Mouse (Mus musculus) stomach, embryonic 15.5 days (tissue): Measurements from ENCODE around the gene Klhl28. TPM values are rescaled to one million over a fixed set of nuclear protein-coding genes. Genes with fewer than 3 reads are reported as not detected.

Experiments
- ATAC-seq: fragments of 200-750 bp; cut with Nextera tagmentation; 2 replicates; pipeline ENCODE4 v1.8.0; 2017; ENCODE audit warnings: low read depth, moderate number of reproducible peaks, moderate TSS enrichment; ENCODE audit not compliant: insufficient read depth, low FRiP score
- H3K27ac ChIP-seq: fragments of 300-500 bp; sonication (generic); 2 replicates; pipeline ENCODE4 v1.5.1; 2015; ENCODE audit warnings: mild to moderate bottlenecking, inconsistent platforms
- H3K27me3 ChIP-seq: fragments of 300-500 bp; sonication (generic); replicated peaks from 2 replicates; pipeline ENCODE4 v1.6.1; 2015; ENCODE audit warnings: inconsistent platforms
- H3K36me3 ChIP-seq: fragments of 300-500 bp; sonication (generic); 2 replicates; pipeline ENCODE4 v1.6.1; 2015; ENCODE audit warnings: inconsistent platforms
- H3K4me1 ChIP-seq: fragments of 300-500 bp; sonication (generic); 2 replicates; pipeline ENCODE4 v1.6.1; 2015; ENCODE audit warnings: inconsistent platforms
- H3K4me2 ChIP-seq: fragments of 300-500 bp; sonication (generic); 2 replicates; pipeline ENCODE4 v1.6.1; 2015; ENCODE audit warnings: mild to moderate bottlenecking, inconsistent platforms
- H3K4me3 ChIP-seq: fragments of 300-500 bp; sonication (generic); replicated peaks from 2 replicates; pipeline ENCODE4 v1.5.1; 2015; ENCODE audit warnings: inconsistent platforms
- H3K9ac ChIP-seq: fragments of 300-500 bp; sonication (generic); 2 replicates; pipeline ENCODE4 v1.6.1; 2015; ENCODE audit warnings: inconsistent platforms
- H3K9me3 ChIP-seq: fragments of 300-500 bp; sonication (generic); 2 replicates; pipeline ENCODE4 v1.6.1; 2016; ENCODE audit warnings: inconsistent platforms
- WGBS: fragments of 180-500 bp; shearing (Covaris S2); methylation state at CpG from one replicate; pipeline ENCODE4 v1.1.7; 2015; 5-methylcytosine and 5-hydroxymethylcytosine counted together
- polyA plus RNA-seq: library from polyadenylated mRNA; unstranded; fragments of >200 nt; fragmentation: Nextera tagmentation; extraction: Ambion mirVana; gene quantifications from 2 replicates; pipeline ENCODE4 v1.2.1, GENCODE M21; 2015

Klhl28 gene
- polyA plus RNA-seq, 1 experiment from 2014 or later, result 11.4 TPM

DNA sequence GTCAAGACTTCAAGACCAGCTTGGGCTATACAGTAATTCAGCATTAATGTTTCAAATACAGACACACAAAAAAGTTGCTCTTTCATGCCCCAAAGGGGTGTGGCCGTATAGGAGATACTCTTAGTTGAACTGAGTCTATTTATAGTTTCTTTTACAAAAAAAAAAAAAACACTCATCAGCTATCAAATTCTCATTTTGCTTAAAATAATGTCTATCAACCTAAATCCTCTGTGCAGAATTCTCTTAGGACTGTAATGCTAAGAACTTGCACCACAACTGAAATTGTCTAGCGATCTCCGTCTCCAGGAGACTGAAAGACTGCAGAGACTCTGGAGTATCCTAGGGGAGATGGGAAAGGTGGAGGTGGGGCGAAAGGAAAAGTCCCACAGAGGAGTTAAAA lies 774 bp downstream of the Klhl28 start:
- Histone ChIP-seq H3K4me3 (peak overlapping the region; percentile 73), H3K9ac (peak overlapping the region; percentile 46), H3K9me3 (no peaks in the 10 kb centered on the region), H3K27ac (peak overlapping the region; percentile 51; the same call in 1 of the 2 replicates), H3K4me2 (peak overlapping the region; percentile 77), H3K27me3 (no peaks in the 10 kb centered on the region), H3K4me1 (peaks cover 2% of the 10 kb centered on the region; the same call in 1 of the 2 replicates), H3K36me3 (no peaks in the 10 kb centered on the region)
- 22% methylated on average over 4 of the region's 4 CpGs for WGBS
- no peak for ATAC-seq

DNA sequence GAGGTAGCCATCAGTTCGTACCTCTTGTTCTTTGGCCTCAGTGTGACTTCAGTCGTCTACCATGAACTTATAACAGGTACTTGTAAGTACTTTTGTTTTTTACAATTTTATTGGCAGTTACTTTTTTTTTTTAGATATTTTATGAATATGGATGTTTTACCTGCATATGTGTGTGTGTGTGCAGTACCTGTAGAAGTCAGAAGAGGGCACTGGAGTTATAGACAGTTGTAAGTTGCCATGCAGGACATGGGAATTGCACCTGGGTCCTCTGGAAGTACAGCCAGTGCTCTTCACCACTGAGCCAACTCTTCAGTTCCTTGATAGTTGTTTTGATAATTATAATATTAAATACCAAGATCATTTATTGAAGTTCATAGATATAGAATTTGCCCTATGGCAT lies 27.8 kb downstream of the Klhl28 start:
- H3K9me3 ChIP-seq, result no peaks in the 10 kb centered on the region
- H3K4me2 ChIP-seq, result no peak overlapping the region
- H3K36me3 ChIP-seq, result no peaks in the 10 kb centered on the region
- no peak overlapping the region for H3K27ac ChIP-seq
- no peaks in the 10 kb centered on the region for H3K27me3 ChIP-seq
- H3K9ac ChIP-seq, result no peak overlapping the region
- 79% methylated on average over 2 of the region's 2 CpGs for WGBS
- H3K4me3 ChIP-seq, result no peak overlapping the region
- H3K4me1 ChIP-seq, result no peaks in the 10 kb centered on the region
- ATAC-seq, result no peak

DNA sequence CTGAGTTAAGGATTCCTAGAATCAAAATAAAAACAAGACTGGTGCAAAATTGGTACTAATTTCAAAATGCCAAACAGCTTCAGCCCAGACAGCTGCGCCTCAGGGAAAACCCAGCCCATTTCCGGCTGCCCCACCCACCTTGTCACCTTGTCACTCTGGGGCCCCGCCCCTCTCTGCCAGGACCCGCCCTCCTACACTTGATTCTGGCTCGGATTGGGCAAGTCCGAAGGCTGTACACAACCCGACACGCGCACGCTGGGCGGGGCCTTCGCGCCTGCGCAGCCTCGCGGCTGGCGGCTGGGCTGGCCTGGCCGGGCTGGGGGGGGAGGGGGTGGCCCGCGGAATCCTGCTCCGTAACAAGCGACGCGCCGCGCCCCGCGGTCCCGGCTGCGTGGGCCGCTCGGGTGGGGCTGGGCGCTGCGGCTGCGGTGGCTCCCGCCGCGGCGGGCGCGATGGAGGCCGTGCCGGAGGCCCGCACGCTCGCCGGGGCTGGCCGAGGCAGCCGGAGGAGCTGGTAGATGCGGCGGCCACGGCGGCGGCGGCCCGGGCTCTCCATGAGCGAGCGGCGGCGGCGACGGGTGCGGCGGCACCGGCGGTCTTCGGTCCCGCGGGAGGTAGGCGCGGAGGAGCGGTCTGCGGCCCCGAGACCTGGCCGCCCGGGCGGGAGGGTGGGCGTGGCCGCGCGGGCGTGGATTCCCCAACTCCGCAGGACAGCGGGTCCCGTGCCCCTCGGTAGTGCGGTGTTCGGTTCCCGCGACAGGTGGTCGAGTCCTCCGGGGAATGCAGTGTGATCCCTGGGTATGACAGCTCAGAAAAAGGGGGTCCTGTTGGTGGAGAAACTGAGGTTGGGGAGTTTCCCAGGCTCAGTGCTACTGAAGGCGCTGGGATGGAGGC lies 47.5 kb downstream of the Klhl28 start, which contains the start of gene Gm527:
Gm527 (plus strand) TSS at position 329 of the 894 bp plus-strand sequence.
- Histone ChIP-seq H3K4me3 (peak within 1 kb of the TSS; percentile 90), H3K36me3 (0 out of 2 replicates have a peak, but pooled peaks cover 4% of the 10 kb centered on the region), H3K4me2 (peak within 1 kb of the TSS; percentile 67), H3K4me1 (no peaks in the 10 kb centered on the region), H3K27me3 (no peaks in the 10 kb centered on the region), H3K27ac (peak within 1 kb of the TSS; percentile 76), H3K9ac (peak within 1 kb of the TSS; percentile 45), H3K9me3 (no peaks in the 10 kb centered on the region)
- peak; percentile 100 for ATAC-seq
- WGBS, result under 1% methylated on average over 68 of the region's 93 CpGs

DNA sequence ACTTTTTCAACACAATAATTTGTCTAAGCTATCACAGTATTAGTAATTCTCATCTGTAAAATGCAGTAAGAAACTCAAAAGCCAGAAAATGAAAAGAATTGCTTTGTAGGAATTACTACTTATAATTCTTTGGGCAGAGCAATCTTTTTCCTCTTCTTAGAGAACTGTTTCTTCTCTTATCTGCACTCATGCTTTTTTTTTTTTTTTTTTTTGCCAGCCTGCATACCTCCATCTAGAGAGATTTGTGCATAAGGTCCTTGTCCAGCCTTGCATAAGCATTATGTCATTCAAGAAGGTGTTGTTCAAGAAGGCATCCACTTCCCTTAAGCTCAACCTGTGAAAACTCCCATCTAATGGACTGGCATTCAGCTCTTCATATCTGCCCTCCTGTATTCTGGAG lies 48.6 kb downstream of the Klhl28 start:
- no peak for ATAC-seq
- Histone ChIP-seq H3K4me3 (no peak overlapping the region), H3K9me3 (no peaks in the 10 kb centered on the region), H3K27me3 (no peaks in the 10 kb centered on the region), H3K36me3 (0 out of 2 replicates have a peak, but pooled peaks cover 4% of the 10 kb centered on the region), H3K4me2 (no peak overlapping the region), H3K9ac (no peak overlapping the region), H3K4me1 (no peaks in the 10 kb centered on the region), H3K27ac (no peak overlapping the region)

DNA sequence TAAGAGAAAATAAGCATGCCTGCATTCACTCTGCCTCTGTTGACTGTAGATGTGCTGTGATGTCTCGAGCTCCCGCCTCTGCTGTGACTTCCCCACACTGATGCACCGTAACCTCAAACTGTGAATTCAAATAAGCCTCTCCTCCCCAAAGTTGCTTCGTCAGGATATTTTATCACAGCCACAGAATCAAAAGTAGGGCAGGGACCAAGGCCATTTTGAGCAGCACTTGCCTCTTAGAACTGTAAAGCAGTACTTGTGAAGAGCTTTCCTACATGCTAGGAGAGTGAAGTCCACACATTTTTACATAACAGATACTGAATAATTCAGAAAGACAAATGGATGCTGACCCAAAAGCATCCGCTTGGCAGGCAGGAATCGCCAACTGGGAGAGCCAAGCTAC lies 52.3 kb downstream of the Klhl28 start:
- H3K9me3 ChIP-seq, result no peaks in the 10 kb centered on the region
- WGBS, result 70% methylated on average over 6 of the region's 6 CpGs
- no peak for ATAC-seq
- no peak overlapping the region for H3K9ac ChIP-seq
- no peaks in the 10 kb centered on the region for H3K27me3 ChIP-seq
- no peaks in the 10 kb centered on the region for H3K4me1 ChIP-seq
- H3K4me2 ChIP-seq, result no peak overlapping the region
- H3K4me3 ChIP-seq, result no peak overlapping the region
- H3K36me3 ChIP-seq, result no peaks in the 10 kb centered on the region
- H3K27ac ChIP-seq, result no peak overlapping the region

DNA sequence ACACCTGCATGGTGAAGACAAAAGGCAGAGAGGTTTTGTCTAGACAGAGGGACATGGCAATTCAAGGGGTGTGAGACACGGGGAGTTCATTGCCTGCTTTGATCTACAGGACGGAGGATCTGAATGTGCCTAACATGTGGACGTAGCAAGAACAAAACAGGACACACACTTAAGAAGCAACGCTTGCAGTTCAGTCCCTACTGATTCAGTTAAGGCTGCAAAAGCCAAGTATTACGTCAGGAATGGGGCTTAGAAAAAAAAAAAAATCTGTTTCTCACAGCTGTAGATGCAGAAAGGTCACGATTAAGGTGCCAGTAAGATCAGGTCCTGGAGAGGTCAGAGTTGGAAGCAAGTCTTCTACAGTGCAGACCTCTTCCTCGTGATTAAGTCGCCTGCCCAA lies 62.1 kb downstream of the Klhl28 start:
- no peak overlapping the region for H3K9ac ChIP-seq
- H3K4me1 ChIP-seq, result peaks cover 6% of the 10 kb centered on the region; the same call in 1 of the 2 replicates
- no peak overlapping the region for H3K4me3 ChIP-seq
- WGBS, result 37% methylated on average over 8 of the region's 8 CpGs
- H3K36me3 ChIP-seq, result no peaks in the 10 kb centered on the region
- H3K27me3 ChIP-seq, result no peaks in the 10 kb centered on the region
- H3K4me2 ChIP-seq, result no peak overlapping the region
- ATAC-seq, result no peak; the same call in 1 of the 2 replicates
- H3K27ac ChIP-seq, result peak overlapping the region; percentile 77
- H3K9me3 ChIP-seq, result no peaks in the 10 kb centered on the region

DNA sequence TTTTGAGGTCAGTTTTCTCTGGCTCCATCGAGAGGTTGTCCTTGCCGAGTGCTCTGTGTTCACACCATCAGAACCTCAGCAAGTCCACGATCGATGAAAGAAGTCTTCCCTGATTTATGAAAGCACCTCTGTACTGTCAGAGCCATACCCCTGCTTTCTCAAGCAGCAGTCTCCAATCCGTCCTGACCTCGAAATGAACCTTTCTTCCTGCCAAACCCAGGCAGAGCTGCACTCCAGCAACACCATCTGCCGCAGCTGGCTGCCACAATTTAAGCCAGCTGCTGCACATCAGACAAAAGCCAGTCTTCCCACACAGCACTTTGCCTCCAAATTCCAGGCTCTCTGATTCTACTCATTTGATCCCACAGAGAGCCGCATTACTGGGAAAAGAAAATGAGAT lies 62.8 kb downstream of the Klhl28 start:
- H3K9me3 ChIP-seq, result no peaks in the 10 kb centered on the region
- H3K36me3 ChIP-seq, result no peaks in the 10 kb centered on the region
- H3K4me1 ChIP-seq, result peaks cover 6% of the 10 kb centered on the region; the same call in 1 of the 2 replicates
- no peaks in the 10 kb centered on the region for H3K27me3 ChIP-seq
- peak overlapping the region; percentile 77 for H3K27ac ChIP-seq
- WGBS, result 16% methylated on average over 8 of the region's 8 CpGs
- ATAC-seq, result peak; percentile 88; the same call in 1 of the 2 replicates
- no peak overlapping the region for H3K9ac ChIP-seq
- H3K4me2 ChIP-seq, result peak overlapping the region; percentile 29; the same call in 1 of the 2 replicates
- H3K4me3 ChIP-seq, result no peak overlapping the region

DNA sequence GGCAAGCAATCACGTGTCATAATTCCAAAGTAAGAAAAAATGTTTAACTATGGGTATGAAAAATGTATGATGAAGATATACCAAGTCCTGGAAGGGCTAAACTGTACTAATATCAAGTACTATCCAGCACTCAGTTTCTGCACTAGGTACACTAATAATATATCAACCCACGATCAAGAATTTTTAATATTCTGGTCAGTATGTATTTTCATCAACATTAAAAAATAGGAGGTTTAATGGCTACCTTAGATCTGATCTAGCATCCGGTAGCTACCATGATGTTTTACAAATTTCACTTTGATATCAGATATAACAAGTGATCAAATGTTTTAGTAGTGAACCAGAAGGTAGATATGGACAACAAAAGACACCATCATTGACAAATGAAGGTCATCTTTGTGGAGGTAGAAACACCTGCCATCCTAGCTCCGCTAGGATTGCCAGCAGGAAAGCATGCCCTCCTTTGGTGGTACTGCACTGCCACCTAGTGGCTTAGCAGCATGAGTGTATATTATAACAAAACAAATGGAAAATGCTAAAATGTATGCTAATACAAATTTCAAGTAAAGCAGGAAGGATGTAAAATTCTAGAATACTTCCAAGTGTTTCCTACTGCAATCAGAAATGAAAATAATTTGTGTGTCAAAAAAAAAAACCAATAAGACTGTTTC lies 68.1 kb downstream of the Klhl28 start:
- H3K36me3 ChIP-seq, result no peaks in the 10 kb centered on the region
- H3K4me3 ChIP-seq, result no peak overlapping the region
- no peak overlapping the region for H3K27ac ChIP-seq
- WGBS, result 39% methylated on average over 4 of the region's 4 CpGs
- no peaks in the 10 kb centered on the region for H3K9me3 ChIP-seq
- H3K27me3 ChIP-seq, result no peaks in the 10 kb centered on the region
- H3K4me2 ChIP-seq, result no peak overlapping the region
- no peak for ATAC-seq
- H3K4me1 ChIP-seq, result no peaks in the 10 kb centered on the region
- H3K9ac ChIP-seq, result no peak overlapping the region

Other genes with a start within 250 kb of the Klhl28 start
- 2.6 and 4.1 TPM in 2 replicates for gene Gm527, start 47.6 kb downstream of the Klhl28 start, polyA plus RNA-seq
- gene Togaram1, start 270 bp upstream of the Klhl28 start, polyA plus RNA-seq, result 25.2 and 30.3 TPM in 2 replicates
- gene Prpf39, start 70.8 kb upstream of the Klhl28 start, polyA plus RNA-seq, result 48.1 and 51.3 TPM in 2 replicates
- 343 and 346 TPM in 2 replicates for gene Fkbp3, start 108.5 kb upstream of the Klhl28 start, polyA plus RNA-seq
- 8.0 TPM in 2 replicates for gene Fancm, start 110.1 kb upstream of the Klhl28 start, polyA plus RNA-seq
- 48.8 and 53.7 TPM in 2 replicates for gene Mis18bp1, start 207.1 kb upstream of the Klhl28 start, polyA plus RNA-seq